Mouse (Mus musculus) liver, postnatal 0 days (tissue): Measurements from ENCODE around the gene Gm21750. TPM values are rescaled to one million over a fixed set of nuclear protein-coding genes. Genes with fewer than 3 reads are reported as not detected.

Experiments
- ATAC-seq: fragments of 200-750 bp; cut with Nextera tagmentation; 2 replicates; pipeline ENCODE4 v1.8.0; 2017; ENCODE audit warnings: mild to moderate bottlenecking, moderate library complexity
- DNase-seq: peaks from one replicate; pipeline ENCODE4 v3.0.0-alpha.2; 2016
- H3K27ac ChIP-seq: fragments of 300-500 bp; sonication (generic); 2 replicates; pipeline ENCODE4 v1.5.1; 2014; ENCODE audit warnings: antibody characterized with exemption, moderate library complexity, mild to moderate bottlenecking, low read depth
- H3K27me3 ChIP-seq: fragments of 300-500 bp; sonication (generic); 2 replicates; pipeline ENCODE4 v1.6.1; 2014; ENCODE audit warnings: low read length, control low read depth, mixed read lengths; ENCODE audit not compliant: insufficient read depth
- H3K36me3 ChIP-seq: fragments of 300-500 bp; sonication (generic); replicated peaks from 2 replicates; pipeline ENCODE4 v1.6.1; 2014; ENCODE audit warnings: mild to moderate bottlenecking, control low read depth, low read length, moderate library complexity, mixed read lengths; ENCODE audit not compliant: insufficient read depth
- H3K4me1 ChIP-seq: fragments of 300-500 bp; sonication (generic); 2 replicates; pipeline ENCODE4 v1.6.1; 2014; ENCODE audit warnings: antibody characterized with exemption, mild to moderate bottlenecking, control low read depth; ENCODE audit not compliant: insufficient read depth
- H3K4me2 ChIP-seq: fragments of 300-500 bp; sonication (generic); 2 replicates; pipeline ENCODE4 v1.6.1; 2014; ENCODE audit warnings: low read depth, mild to moderate bottlenecking, low read length, moderate library complexity, mixed read lengths
- H3K4me3 ChIP-seq: fragments of 300-500 bp; sonication (generic); 2 replicates; pipeline ENCODE4 v1.5.1; 2014; ENCODE audit warnings: low read depth, low read length
- H3K9ac ChIP-seq: fragments of 300-500 bp; sonication (generic); replicated peaks from 2 replicates; pipeline ENCODE4 v1.6.1; 2014; ENCODE audit warnings: mild to moderate bottlenecking, moderate library complexity
- H3K9me3 ChIP-seq: fragments of 300-500 bp; sonication (generic); 2 replicates; pipeline ENCODE4 v1.6.1; 2016; ENCODE audit warnings: mild to moderate bottlenecking, control low read depth, low read length, mixed read lengths
- CTCF ChIP-seq: sonication (generic); IDR thresholded peaks from 2 replicates; pipeline ENCODE4 v1.5.1; 2016; ENCODE audit warnings: antibody characterized with exemption, low read depth
- EP300 ChIP-seq: IDR thresholded peaks from 2 replicates; pipeline ENCODE4 v1.6.1; 2016; ENCODE audit warnings: antibody characterized with exemption, low read depth, mild to moderate bottlenecking
- WGBS: fragments of 180-500 bp; shearing (Covaris S2); extraction: QIAGEN DNeasy Blood & Tissue Kit; methylation state at CpG from one replicate; pipeline ENCODE4 v1.1.7; 2014; ENCODE audit not compliant: insufficient replicate concordance; 5-methylcytosine and 5-hydroxymethylcytosine counted together
- polyA plus RNA-seq: library from polyadenylated mRNA; unstranded; fragments of >200 nt; fragmentation: Nextera tagmentation; extraction: Ambion mirVana; gene quantifications from 2 replicates; pipeline ENCODE4 v1.2.1, GENCODE M21; 2015

Gm21750 gene
- polyA plus RNA-seq, 1 experiment from 2014 or later: not detected

DNA sequence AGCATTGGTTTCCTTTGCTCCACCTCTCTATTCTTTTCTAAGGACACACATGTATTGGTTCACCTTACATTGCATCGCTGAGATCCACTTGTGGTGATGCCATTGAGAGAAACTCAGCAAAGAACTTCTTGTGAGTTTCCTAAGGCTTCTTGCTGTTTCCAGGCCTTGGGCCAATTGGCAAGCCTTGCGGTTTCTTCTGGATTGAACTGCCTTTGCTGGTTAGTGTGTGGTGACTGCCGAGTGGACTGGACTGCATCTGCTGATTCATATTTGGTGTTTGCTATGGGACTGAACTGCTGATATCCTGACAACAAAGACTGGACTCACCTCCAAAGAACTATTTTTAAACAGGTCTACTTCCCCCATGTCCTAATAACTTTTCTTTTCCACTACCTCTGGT, 26.7 kb upstream of the Gm21750 start:
- Histone ChIP-seq H3K27me3 (no peaks in the 10 kb centered on the region), H3K4me1 (no peaks in the 10 kb centered on the region), H3K36me3 (no peaks in the 10 kb centered on the region), H3K27ac (no peak overlapping the region), H3K9me3 (peaks cover 3% of the 10 kb centered on the region; the same call in 1 of the 2 replicates), H3K4me3 (no peak overlapping the region), H3K9ac (no peak overlapping the region), H3K4me2 (no peak overlapping the region)
- ATAC-seq (no peak), DNase-seq (no peak)
- TF ChIP-seq CTCF (no peak), EP300 (no peak)
- WGBS: 85% methylated on average over 3 of the region's 3 CpGs

DNA sequence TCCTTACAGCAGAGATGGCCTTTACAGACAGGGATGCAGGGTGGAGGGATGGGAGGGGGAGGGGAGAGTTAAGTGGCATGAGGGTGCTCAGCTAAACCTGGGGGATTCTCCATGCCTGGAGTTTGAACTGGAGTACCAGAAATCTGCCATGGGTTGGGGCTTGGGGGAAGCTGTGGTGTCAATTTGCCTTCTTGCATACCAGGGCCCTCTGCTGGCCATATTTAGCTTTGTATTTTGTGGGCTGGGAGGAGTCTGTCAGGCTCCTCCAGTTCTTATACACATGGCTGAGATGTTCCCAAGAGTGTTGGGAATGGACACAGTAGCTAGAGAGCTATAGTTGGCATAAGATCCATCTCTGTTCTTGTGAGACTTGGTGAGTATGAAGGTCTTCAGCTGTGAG, 23.6 kb upstream of the Gm21750 start:
- DNase-seq (peak; percentile 24), ATAC-seq (no peak)
- H3K4me2 ChIP-seq: no peak overlapping the region
- H3K27me3 ChIP-seq: no peaks in the 10 kb centered on the region
- H3K36me3 ChIP-seq: no peaks in the 10 kb centered on the region
- H3K4me1 ChIP-seq: no peaks in the 10 kb centered on the region
- no peak overlapping the region for H3K27ac ChIP-seq
- no peak overlapping the region for H3K9ac ChIP-seq
- H3K4me3 ChIP-seq: no peak overlapping the region
- TF ChIP-seq CTCF (peak; percentile 47), EP300 (no peak)
- peaks cover 3% of the 10 kb centered on the region; the same call in 1 of the 2 replicates for H3K9me3 ChIP-seq

GRCm38 (mm10) chr14:73650179-73650578, 10.8 kb upstream of the Gm21750 start:
- no peak overlapping the region for H3K4me2 ChIP-seq

DNA sequence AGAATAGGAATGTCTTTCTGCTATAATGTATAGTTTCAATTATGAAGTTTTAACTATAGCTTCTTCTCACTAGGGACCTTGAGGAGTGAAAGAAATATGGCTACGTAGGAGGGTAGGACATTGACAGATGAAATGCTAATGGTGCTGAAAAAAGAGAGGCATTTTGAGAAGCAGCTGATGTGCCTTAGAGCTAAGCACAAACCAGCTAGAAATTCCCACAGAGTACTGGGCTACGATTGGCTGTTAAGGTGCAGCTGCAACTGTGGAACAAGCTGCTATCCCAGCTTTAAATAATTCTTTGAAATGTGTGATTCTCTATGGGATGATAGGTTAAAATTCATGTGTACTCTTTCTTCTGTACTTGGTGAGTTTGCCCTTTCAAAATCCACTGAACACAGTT, 9.1 kb downstream of the Gm21750 start:
- ATAC-seq: no peak
- TF ChIP-seq CTCF (no peak), EP300 (no peak)
- Histone ChIP-seq H3K36me3 (no peaks in the 10 kb centered on the region), H3K27me3 (no peaks in the 10 kb centered on the region), H3K4me3 (no peak overlapping the region), H3K4me1 (no peaks in the 10 kb centered on the region), H3K9me3 (no peaks in the 10 kb centered on the region), H3K27ac (no peak overlapping the region), H3K9ac (no peak overlapping the region), H3K4me2 (no peak overlapping the region)
- no peak for DNase-seq
- WGBS: 79% methylated on average over 2 of the region's 2 CpGs

More at GRCm38 (mm10) chr14:73650179-73650578, 10.8 kb upstream of the Gm21750 start:
- Histone ChIP-seq H3K36me3 (no peaks in the 10 kb centered on the region), H3K4me1 (no peaks in the 10 kb centered on the region), H3K9me3 (no peaks in the 10 kb centered on the region), H3K27ac (no peak overlapping the region), H3K4me3 (no peak overlapping the region), H3K27me3 (no peaks in the 10 kb centered on the region), H3K9ac (no peak overlapping the region)
- ATAC-seq (no peak), DNase-seq (no peak)
- TF ChIP-seq CTCF: no peak
- TF ChIP-seq EP300: no peak
- WGBS: 78% methylated on average over 4 of the region's 4 CpGs

DNA sequence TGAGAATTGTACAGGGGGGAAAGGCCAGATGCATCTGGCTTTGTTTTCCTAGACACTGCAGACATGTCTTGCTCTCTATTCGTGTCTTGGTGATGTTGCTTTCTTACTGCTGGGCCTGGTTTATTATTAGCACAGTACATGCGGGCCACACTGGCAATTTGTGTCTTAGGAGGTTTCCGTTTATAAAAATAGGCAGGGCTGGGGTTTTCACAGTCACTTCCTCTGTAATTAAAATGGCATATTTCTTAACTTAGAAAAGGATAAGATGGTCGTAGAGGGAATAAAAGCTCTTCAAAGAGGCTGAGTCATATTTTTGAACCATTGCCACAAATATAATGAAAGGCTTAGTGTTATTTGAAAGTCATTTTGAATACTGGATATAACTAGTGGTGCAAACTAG, 26.7 kb downstream of the Gm21750 start:
- no peak for TF ChIP-seq EP300
- TF ChIP-seq CTCF: no peak
- Histone ChIP-seq H3K9me3 (0 out of 2 replicates have a peak, but pooled peaks cover 3% of the 10 kb centered on the region), H3K27ac (no peak overlapping the region), H3K4me2 (no peak overlapping the region), H3K9ac (no peak overlapping the region), H3K4me1 (no peaks in the 10 kb centered on the region), H3K4me3 (no peak overlapping the region), H3K27me3 (no peaks in the 10 kb centered on the region), H3K36me3 (no peaks in the 10 kb centered on the region)
- WGBS: 23% methylated on average over 4 of the region's 4 CpGs
- DNase-seq (no peak), ATAC-seq (no peak)

DNA sequence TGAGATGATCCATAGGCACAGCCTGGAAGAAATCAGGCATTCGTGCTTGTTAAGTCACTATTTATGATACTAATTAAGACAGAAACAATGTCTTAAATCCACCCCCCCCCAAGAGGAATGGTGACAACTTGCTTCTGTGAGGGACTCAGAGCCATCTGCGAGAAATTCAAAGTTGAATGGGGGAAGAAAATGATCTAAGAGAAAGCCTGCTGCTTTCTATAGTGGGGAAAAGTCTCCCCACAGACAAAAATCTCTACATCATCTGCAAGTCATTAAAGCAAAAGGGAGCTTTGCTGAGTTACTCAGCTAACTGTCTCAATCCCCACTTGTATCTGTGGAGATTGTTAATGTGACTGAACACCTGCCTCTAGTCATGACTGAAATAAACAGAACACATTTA, 27.4 kb downstream of the Gm21750 start:
- ATAC-seq (no peak), DNase-seq (no peak)
- Histone ChIP-seq H3K36me3 (no peaks in the 10 kb centered on the region), H3K9ac (no peak overlapping the region), H3K4me3 (no peak overlapping the region), H3K9me3 (0 out of 2 replicates have a peak, but pooled peaks cover 3% of the 10 kb centered on the region), H3K27ac (no peak overlapping the region), H3K27me3 (no peaks in the 10 kb centered on the region), H3K4me2 (no peak overlapping the region), H3K4me1 (no peaks in the 10 kb centered on the region)
- WGBS: 65% methylated on average over 2 of the region's 2 CpGs
- TF ChIP-seq EP300 (no peak), CTCF (no peak)

GRCm38 (mm10) chr14:73700256-73700655, 39.2 kb downstream of the Gm21750 start:
- Histone ChIP-seq H3K4me1 (no peaks in the 10 kb centered on the region), H3K9ac (no peak overlapping the region), H3K36me3 (no peaks in the 10 kb centered on the region), H3K4me2 (no peak overlapping the region), H3K4me3 (no peak overlapping the region), H3K9me3 (no peaks in the 10 kb centered on the region), H3K27me3 (no peaks in the 10 kb centered on the region), H3K27ac (no peak overlapping the region)
- no peak for DNase-seq
- ATAC-seq: no peak
- 52% methylated on average over 1 of the region's 1 CpGs for WGBS
- TF ChIP-seq EP300 (no peak), CTCF (peak; percentile 50)
